Mouse (Mus musculus): ENCODE data around the gene Gm11060. TPM values are rescaled to one million over a fixed set of nuclear protein-coding genes. Genes with fewer than 3 reads are reported as not detected.

Gm11060 gene
- not detected for total RNA-seq (2021)
- long read RNA-seq, experiment 1, result 0 reads
- long read RNA-seq, experiment 2, result 0 reads

- no peak for DNase-seq
- intact Hi-C loops (cut with DNase I; ENCODE audit: low total_unique reads), result no loop called here
Measured at GRCm38 (mm10) chr2:105091718-105092117, at the start of gene Gm11060. Gene Gm11060 (plus strand): TSS chr2:105092018.

- no peak for DNase-seq
- intact Hi-C loops (cut with DNase I; ENCODE audit: low total_unique reads), result no loop called here
Measured at GRCm38 (mm10) chr2:105043152-105043551, 48.7 kb upstream of the Gm11060 start.

GRCm38 (mm10) chr2:105048301-105048700 is 43.5 kb upstream of the Gm11060 start:
- no peak for DNase-seq
- intact Hi-C loops (cut with DNase I; ENCODE audit: low total_unique reads), result no loop called here

GRCm38 (mm10) chr2:105055529-105055928 is 36.3 kb upstream of the Gm11060 start:
- intact Hi-C loops (cut with DNase I; ENCODE audit: low total_unique reads), result no loop called here
- DNase-seq, result no peak

- no peak for DNase-seq
- intact Hi-C loops (cut with DNase I; ENCODE audit: low total_unique reads), result no loop called here
Measured at GRCm38 (mm10) chr2:105058577-105059116, 33.2 kb upstream of the Gm11060 start.

- no peak for DNase-seq
- intact Hi-C loops (cut with DNase I; ENCODE audit: low total_unique reads), result no loop called here
Measured at GRCm38 (mm10) chr2:105062741-105063372, 29.0 kb upstream of the Gm11060 start.

- no peak for DNase-seq
- intact Hi-C loops (cut with DNase I; ENCODE audit: low total_unique reads), result no loop called here
Measured at GRCm38 (mm10) chr2:105072496-105072895, 19.3 kb upstream of the Gm11060 start.

DNA sequence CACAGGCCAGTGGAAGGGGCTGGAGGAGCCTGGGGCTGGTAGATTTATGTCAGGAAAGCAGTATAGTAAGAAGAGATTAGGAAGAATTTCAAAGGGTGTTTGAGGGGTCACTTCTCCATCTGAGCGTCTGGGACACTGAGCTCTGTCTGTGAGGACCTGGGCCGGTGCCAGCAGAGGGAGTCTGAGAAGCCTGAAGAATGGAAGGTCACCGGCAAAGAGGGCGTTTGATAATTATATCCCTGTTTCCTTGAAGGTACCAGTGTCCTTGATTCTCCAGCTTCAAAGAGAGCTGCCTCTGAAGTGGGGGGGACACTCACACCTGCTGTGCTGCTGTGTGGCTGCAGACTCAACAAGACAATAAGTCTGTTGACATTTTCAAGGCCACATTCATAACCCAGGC is 17.6 kb upstream of the Gm11060 start:
- intact Hi-C loops (cut with DNase I; ENCODE audit: low total_unique reads), result no loop called here
- DNase-seq, result no peak

GRCm38 (mm10) chr2:105075809-105076208 is 16.0 kb upstream of the Gm11060 start:
- no peak for DNase-seq
- intact Hi-C loops (cut with DNase I; ENCODE audit: low total_unique reads), result no loop called here

DNA sequence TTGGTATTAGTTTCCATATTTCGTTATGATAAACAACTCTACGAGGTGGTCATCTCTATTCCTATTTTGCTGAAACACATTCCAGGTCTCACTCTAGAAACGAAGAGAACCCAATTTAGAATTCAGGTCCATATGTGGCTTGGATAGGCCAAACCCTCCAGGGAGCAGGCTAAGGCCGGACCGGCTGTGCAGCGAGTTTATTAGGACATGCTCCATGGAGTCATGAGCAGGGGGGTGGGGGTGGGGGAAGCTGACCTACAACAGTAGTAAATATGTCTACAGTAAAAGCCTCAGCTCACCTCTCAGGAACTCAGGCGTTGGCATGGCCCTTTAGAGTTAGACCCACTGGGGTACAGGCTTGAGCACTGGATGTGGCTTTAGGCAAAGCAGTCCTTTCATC is 14.7 kb upstream of the Gm11060 start:
- intact Hi-C loops (cut with DNase I; ENCODE audit: low total_unique reads), result no loop called here
- DNase-seq, result no peak

GRCm38 (mm10) chr2:105082256-105082790 is 9.5 kb upstream of the Gm11060 start:
- intact Hi-C loops (cut with DNase I; ENCODE audit: low total_unique reads), result no loop called here
- no peak for DNase-seq

- no peak for DNase-seq
Measured at GRCm38 (mm10) chr2:105084035-105084434, 7.8 kb upstream of the Gm11060 start.

GRCm38 (mm10) chr2:105086081-105086480 is 5.7 kb upstream of the Gm11060 start:
- DNase-seq, result no peak
- intact Hi-C loops (cut with DNase I; ENCODE audit: low total_unique reads), result no loop called here

More at GRCm38 (mm10) chr2:105084035-105084434, 7.8 kb upstream of the Gm11060 start:
- intact Hi-C loops (cut with DNase I; ENCODE audit: low total_unique reads), result no loop called here

DNA sequence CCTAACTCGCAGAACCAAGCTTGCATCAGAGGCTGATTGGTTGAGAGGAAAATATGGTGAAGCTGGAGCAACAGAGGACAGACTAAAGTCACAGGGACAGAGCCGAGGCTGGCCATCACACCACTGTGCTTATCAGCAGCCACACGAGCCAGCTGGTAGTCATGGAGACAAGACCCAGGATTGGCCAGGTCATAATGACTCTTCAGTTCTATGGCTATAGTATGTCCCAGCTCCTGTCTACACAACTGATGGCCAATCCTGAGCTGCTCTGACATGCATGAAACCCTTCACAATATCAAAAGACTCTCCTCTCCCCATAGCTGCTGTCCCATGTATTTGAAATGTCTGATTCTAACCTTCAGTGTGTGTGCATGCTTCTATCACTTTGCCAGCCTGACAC is 3.8 kb upstream of the Gm11060 start:
- no peak for DNase-seq
- intact Hi-C loops (cut with DNase I; ENCODE audit: low total_unique reads), result no loop called here

- intact Hi-C loops (cut with DNase I; ENCODE audit: low total_unique reads), result no loop called here
- no peak for DNase-seq
Measured at GRCm38 (mm10) chr2:105089083-105089482, 2.7 kb upstream of the Gm11060 start.

DNA sequence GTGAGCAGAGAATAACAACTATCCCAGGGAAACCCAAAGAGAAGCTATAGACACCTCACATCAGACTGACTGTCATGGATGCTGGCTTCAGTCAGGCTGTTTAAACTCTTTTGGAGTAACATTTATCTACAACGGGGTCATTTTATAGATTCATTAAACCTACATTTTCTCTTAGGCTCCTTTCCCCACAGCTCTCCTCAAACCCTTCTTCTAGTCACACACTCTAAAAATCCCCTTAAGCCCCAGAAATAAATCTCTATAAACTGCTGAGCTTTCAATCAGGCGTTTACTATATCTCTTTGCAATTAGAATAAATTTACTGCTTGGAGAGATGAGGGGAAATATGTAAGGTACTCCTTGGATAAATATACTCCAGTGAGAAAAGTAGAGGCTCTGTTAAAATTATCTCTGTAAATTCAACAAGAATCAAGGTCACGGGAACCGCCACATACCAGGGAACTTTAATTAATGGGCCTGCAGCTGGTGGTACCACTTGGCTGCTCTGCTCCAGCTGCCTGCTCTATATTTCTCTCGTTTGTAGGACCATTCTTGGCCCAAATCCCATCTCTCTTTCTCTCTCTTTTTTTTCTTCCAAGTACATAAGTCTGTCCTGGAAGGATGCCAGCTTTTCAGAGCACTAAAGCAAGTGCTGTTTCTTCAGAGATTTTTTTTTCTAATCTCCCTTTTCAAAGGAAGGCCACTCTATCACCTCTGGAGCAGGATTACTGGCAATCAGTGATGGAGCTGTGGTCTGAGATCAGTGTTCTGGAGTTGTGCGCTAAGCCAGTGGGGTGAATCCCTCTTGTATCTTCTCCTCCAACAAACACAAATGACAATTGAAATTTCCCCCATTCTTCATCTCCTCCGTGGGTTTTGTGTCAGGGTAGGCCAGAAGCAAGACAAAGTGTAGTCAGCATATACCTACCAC is 2.0 kb upstream of the Gm11060 start:
- DNase-seq, result no peak
- intact Hi-C loops (cut with DNase I; ENCODE audit: low total_unique reads), result no loop called here

DNA sequence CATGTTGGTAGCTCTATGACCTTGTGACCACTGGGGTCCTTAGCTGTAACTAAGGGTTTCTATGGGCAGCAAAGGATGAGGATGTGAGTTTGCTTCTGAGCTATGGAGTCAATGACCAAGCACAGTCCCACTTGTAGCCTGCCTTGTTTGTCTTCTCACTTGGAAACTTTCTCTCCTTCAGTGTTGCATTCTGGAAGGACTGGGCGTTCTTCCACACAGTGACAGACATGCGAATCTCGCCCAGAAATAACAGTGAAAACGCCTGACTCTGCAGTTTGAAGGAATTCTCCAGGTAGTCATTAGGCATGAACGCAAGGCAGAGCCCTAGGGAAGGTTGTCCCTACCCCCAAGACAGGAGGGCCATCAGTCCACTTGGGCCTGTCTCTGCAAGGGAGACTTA is 827 bp upstream of the Gm11060 start:
- no peak for DNase-seq

GRCm38 (mm10) chr2:105097294-105097953 is 5.6 kb downstream of the Gm11060 start:
- intact Hi-C loops (cut with DNase I; ENCODE audit: low total_unique reads), result no loop called here

More for the DNA sequence above, 827 bp upstream of the Gm11060 start:
- intact Hi-C loops (cut with DNase I; ENCODE audit: low total_unique reads), result no loop called here

DNA sequence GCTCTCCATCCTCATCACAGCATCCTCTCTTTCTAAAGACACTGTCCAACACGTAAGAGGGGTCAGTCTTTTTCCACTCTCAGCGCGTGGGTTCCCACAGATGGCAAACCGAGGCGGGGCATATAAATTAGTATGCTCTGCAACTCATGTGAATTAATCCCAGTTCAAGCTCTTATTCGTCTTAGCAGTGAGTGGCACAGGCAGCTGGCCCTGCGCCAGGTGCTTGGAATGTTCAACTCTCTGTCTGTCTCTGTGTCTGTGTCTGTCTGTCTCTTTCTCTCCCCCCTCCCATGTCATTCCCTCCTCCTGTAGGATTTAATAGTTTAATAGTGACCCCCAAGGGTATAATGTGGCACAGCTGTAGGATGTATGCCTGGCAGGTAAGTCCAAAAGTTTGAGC is 7.6 kb downstream of the Gm11060 start:
- DNase-seq, result no peak
- intact Hi-C loops (cut with DNase I; ENCODE audit: low total_unique reads), result no loop called here

More at GRCm38 (mm10) chr2:105097294-105097953, 5.6 kb downstream of the Gm11060 start:
- DNase-seq, result no peak

DNA sequence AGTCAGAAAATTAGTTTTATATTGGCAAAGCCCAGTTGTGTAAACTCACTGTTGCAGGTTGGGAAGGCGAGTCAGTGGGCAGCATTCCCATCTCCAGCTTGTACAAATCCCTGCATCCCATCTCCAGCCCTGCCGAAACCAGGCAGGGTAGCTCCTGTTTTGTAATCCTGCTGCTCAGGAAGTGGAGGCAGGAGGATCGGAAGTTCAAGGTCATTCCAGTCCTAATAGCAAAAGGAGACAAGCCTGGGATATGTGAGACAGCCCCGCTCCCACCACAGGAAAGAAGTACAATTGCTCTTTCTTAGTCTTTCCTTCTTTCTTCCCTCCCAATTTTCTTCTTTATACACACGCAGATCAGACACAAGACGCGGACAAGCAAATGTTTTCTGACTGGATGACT is 8.7 kb downstream of the Gm11060 start:
- DNase-seq, result no peak
- intact Hi-C loops (cut with DNase I; ENCODE audit: low total_unique reads), result no loop called here

Data from gastrocnemius, postnatal 14 days (tissue).